Mouse (Mus musculus): ENCODE measurements at regions not wholly inside any gene's neighbourhood (a gene's known extent, or its start where the extent isn't known, plus 50 kb on each side); places are given as distances from the start of the nearest gene placed in this dataset.

DNA sequence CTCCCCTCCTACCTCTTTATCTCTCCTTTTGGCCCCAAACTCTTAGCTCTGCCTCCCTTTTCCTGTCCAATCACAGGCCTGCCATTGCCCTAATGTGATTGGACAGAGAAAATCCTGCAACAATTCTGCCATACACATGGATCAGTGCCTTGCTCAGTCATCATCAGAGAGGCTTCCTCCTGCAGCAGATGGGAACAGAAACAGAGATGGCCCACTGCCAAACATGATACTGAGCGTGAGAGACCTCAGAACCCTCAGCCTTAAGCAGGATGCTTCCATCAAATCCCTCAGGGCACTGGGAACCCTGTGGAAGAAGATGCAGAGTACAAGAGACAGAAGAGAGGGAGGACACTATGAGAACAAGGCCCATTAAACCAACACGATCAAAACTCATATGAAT, 62.8 kb upstream of the Cacna2d3 start:
- DNase-seq: no peak
- Histone ChIP-seq H3K4me3 (replicated peaks; ENCODE audit: extremely low read depth, low read depth, low read length) (no peak overlapping the region), H3K4me1 (ENCODE audit: control insufficient read depth, insufficient read depth, low read length) (no peaks in the 10 kb centered on the region)
- WGBS: 57% methylated on average over 2 of the region's 2 CpGs
- TF ChIP-seq POLR2A (IDR thresholded peaks at IDR 0.05; ENCODE audit: borderline replicate concordance, extremely low read depth, low read depth, low read length) (no peak), CTCF (IDR thresholded peaks at IDR 0.05; ENCODE audit: insufficient read depth, low read length) (no peak)

DNA sequence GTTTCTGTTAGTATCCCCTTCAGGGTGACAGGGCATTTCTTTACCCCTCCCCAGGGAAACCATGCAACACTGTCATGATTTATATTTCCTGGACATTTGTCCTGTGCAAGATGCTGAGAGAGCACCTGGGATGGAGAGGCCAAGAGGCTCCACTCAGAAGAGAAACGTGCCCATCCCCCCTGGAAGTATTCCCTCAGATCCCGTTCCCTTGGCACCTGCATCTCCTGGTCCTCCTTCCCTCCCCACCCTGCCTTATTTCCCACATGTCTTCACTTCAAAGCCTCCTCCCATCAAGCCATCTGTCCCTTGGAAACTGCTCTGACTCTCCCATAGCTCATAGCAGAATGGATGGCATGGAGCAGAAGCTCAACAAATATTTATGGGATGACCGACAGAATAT, 64.8 kb upstream of the Cacna2d3 start:
- Histone ChIP-seq H3K4me1 (ENCODE audit: control insufficient read depth, insufficient read depth, low read length) (no peaks in the 10 kb centered on the region), H3K4me3 (replicated peaks; ENCODE audit: extremely low read depth, low read depth, low read length) (no peak overlapping the region)
- TF ChIP-seq CTCF (IDR thresholded peaks at IDR 0.05; ENCODE audit: insufficient read depth, low read length) (no peak), POLR2A (IDR thresholded peaks at IDR 0.05; ENCODE audit: borderline replicate concordance, extremely low read depth, low read depth, low read length) (no peak)
- WGBS: 69% methylated on average over 3 of the region's 3 CpGs
- no peak for DNase-seq

DNA sequence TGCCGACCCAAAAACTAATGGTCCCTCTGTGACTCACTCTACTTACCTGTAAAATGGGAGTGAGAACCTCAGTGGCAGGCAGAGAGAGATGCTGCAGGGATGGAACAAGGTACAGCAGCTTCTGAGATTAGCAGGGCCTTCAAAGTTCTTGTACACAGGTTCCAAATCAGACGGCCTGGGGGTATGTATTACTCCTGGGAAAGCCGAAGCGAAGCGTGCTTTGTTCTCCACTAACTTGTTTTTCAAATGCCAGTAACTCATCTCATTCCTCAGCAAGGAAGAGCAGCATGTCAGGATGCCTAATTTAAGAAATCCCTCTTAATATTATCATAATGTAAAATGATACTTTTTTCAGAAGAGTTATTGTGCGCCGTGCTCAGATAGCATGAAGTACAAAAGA, 66.1 kb upstream of the Cacna2d3 start:
- DNase-seq: no peak
- no peaks in the 10 kb centered on the region for H3K4me1 ChIP-seq (ENCODE audit: control insufficient read depth, insufficient read depth, low read length)
- TF ChIP-seq CTCF (IDR thresholded peaks at IDR 0.05; ENCODE audit: insufficient read depth, low read length) (no peak), POLR2A (IDR thresholded peaks at IDR 0.05; ENCODE audit: borderline replicate concordance, extremely low read depth, low read depth, low read length) (no peak)
- H3K4me3 ChIP-seq (replicated peaks; ENCODE audit: extremely low read depth, low read depth, low read length): no peak overlapping the region
- 92% methylated on average over 7 of the region's 7 CpGs for WGBS

DNA sequence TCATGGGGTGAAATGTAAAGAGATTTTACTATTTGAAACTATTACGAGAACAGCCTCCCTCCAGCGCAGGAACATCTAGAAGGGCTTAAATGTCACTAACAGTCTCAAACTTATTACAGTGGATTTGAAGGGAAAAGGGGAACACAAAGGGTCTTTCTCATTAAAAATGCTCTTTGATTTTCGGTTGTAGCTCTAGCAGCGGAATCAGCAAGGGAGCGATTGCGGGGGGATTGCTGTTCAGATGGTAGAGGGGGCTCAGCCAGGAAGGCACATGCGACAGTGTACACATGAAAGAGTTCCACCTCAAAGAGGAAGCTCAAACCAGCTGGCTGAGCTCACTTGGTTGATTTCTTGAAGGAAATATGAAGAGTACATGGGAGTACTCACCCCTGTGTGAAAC, 66.7 kb upstream of the Cacna2d3 start:
- Histone ChIP-seq H3K4me1 (ENCODE audit: control insufficient read depth, insufficient read depth, low read length) (no peaks in the 10 kb centered on the region), H3K4me3 (replicated peaks; ENCODE audit: extremely low read depth, low read depth, low read length) (no peak overlapping the region)
- TF ChIP-seq POLR2A (IDR thresholded peaks at IDR 0.05; ENCODE audit: borderline replicate concordance, extremely low read depth, low read depth, low read length) (no peak), CTCF (IDR thresholded peaks at IDR 0.05; ENCODE audit: insufficient read depth, low read length) (no peak)
- 84% methylated on average over 7 of the region's 7 CpGs for WGBS
- DNase-seq: no peak

DNA sequence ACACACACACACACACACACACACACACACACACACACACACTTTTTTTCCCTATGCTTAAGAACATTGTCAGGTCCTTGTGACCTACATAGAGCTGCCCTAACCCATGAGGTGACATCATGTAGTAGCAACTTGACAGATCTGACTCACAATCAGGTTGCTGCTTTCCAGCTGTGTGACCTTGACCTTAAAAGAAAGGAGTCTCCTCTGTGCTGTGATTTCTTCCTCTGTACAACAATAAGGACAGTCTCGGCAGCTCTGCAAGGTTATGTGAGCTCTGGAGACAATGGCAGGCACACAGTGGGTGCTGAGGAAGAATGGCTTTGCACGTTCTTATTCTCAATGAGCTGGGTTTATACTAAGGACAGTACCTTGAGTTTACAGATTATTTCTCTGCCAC, 73.7 kb upstream of the Cacna2d3 start:
- H3K4me3 ChIP-seq (replicated peaks; ENCODE audit: extremely low read depth, low read depth, low read length): no peak overlapping the region
- no peak for TF ChIP-seq CTCF (IDR thresholded peaks at IDR 0.05; ENCODE audit: insufficient read depth, low read length)
- TF ChIP-seq POLR2A (IDR thresholded peaks at IDR 0.05; ENCODE audit: borderline replicate concordance, extremely low read depth, low read depth, low read length): no peak
- no peaks in the 10 kb centered on the region for H3K4me1 ChIP-seq (ENCODE audit: control insufficient read depth, insufficient read depth, low read length)
- no peak for DNase-seq
- 43% methylated on average over 2 of the region's 2 CpGs for WGBS

DNA sequence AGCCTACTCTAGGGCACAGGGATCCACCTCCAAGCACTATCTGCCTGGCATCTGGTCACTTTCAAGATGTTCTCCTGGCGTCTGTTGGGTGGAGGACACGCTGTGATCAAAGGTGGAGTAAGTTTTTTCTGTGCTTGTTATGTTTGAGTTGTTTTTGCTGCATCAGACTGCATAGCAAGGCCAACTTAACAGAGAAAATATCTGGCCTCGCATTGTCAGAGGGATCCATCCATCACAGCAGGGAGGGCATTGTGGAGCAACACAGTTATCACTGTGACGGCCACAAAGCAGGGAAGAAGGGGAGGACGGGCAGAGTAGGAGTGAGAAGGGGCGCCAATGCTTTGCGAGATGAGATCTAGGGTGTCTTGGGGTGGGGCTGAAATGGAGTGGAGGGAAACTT, 74.7 kb upstream of the Cacna2d3 start:
- Histone ChIP-seq H3K4me3 (replicated peaks; ENCODE audit: extremely low read depth, low read depth, low read length) (no peak overlapping the region), H3K4me1 (ENCODE audit: control insufficient read depth, insufficient read depth, low read length) (no peaks in the 10 kb centered on the region)
- no peak for TF ChIP-seq CTCF (IDR thresholded peaks at IDR 0.05; ENCODE audit: insufficient read depth, low read length)
- no peak for TF ChIP-seq POLR2A (IDR thresholded peaks at IDR 0.05; ENCODE audit: borderline replicate concordance, extremely low read depth, low read depth, low read length)
- WGBS: 53% methylated on average over 7 of the region's 7 CpGs
- no peak for DNase-seq

DNA sequence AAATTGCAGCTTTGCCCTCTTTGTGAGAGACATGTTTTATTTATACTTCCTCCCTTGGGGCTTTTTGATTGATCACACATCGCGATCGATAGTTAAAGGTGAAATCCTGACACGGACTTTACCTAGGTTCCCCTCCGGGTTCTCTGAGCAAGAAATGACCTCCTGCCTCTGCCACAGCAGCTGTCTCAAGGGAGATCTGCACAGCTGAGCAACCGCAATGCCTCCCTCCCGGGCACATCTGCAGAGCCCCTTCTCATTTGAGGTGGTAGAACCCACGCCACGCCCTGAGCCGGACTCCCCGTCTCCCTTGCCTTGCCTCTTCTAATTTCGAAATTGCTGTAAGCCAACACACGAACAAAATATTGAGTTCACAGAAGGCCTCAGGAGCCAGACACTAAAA, 78.2 kb upstream of the Cacna2d3 start:
- 74% methylated on average over 13 of the region's 13 CpGs for WGBS
- TF ChIP-seq POLR2A (IDR thresholded peaks at IDR 0.05; ENCODE audit: borderline replicate concordance, extremely low read depth, low read depth, low read length): no peak
- TF ChIP-seq CTCF (IDR thresholded peaks at IDR 0.05; ENCODE audit: insufficient read depth, low read length): no peak

DNA sequence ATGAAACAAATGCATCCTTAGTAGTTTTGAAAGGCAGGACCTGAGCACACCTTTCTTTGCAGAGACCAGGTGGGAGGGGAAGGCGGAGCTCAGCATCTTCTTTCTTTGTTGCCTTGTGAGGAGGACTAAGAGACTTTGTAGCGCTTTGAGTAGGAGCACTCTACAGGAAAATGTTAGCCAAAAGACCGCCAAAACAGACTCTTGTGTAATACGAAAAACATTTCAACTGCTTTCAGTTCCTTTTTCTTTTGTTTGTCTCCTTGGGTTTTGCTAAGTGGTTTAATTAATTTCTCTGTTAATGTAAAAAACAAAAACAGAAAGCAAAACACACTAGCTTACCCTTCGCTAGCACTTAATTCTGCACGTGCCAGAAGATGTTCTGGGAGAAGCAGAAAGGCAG, 83.6 kb upstream of the Cacna2d3 start:
- no peaks in the 10 kb centered on the region for H3K4me1 ChIP-seq (ENCODE audit: control insufficient read depth, insufficient read depth, low read length)
- TF ChIP-seq CTCF (IDR thresholded peaks at IDR 0.05; ENCODE audit: insufficient read depth, low read length) (no peak), POLR2A (IDR thresholded peaks at IDR 0.05; ENCODE audit: borderline replicate concordance, extremely low read depth, low read depth, low read length) (no peak)
- WGBS: 77% methylated on average over 6 of the region's 6 CpGs
- DNase-seq: no peak
- no peak overlapping the region for H3K4me3 ChIP-seq (replicated peaks; ENCODE audit: extremely low read depth, low read depth, low read length)

More for the DNA sequence above, 78.2 kb upstream of the Cacna2d3 start:
- Histone ChIP-seq H3K4me3 (replicated peaks; ENCODE audit: extremely low read depth, low read depth, low read length) (no peak overlapping the region), H3K4me1 (ENCODE audit: control insufficient read depth, insufficient read depth, low read length) (no peaks in the 10 kb centered on the region)
- no peak for DNase-seq

DNA sequence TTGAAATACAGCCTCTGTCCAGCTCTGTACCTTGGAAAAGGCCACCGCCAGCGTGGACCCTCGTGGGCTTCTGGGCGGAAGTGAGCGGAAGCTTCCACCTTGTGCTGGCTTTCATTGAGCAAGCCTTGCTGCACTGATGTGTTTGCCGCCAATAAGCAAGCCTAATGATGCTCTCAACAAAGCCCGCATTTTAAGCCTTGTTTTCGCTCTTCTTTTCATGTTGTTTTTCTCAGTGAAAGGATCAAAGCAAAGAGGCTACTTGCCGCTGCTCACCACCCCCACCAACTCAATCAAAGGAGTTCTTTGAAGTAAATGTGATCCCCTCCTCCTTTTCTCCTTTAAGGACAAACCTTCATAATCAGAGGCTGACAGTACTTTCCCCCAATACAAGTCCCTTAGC, 86.2 kb upstream of the Cacna2d3 start:
- Histone ChIP-seq H3K4me1 (ENCODE audit: control insufficient read depth, insufficient read depth, low read length) (no peaks in the 10 kb centered on the region), H3K4me3 (replicated peaks; ENCODE audit: extremely low read depth, low read depth, low read length) (no peak overlapping the region)
- 57% methylated on average over 9 of the region's 9 CpGs for WGBS
- DNase-seq: no peak
- TF ChIP-seq POLR2A (IDR thresholded peaks at IDR 0.05; ENCODE audit: borderline replicate concordance, extremely low read depth, low read depth, low read length) (no peak), CTCF (IDR thresholded peaks at IDR 0.05; ENCODE audit: insufficient read depth, low read length) (no peak)

DNA sequence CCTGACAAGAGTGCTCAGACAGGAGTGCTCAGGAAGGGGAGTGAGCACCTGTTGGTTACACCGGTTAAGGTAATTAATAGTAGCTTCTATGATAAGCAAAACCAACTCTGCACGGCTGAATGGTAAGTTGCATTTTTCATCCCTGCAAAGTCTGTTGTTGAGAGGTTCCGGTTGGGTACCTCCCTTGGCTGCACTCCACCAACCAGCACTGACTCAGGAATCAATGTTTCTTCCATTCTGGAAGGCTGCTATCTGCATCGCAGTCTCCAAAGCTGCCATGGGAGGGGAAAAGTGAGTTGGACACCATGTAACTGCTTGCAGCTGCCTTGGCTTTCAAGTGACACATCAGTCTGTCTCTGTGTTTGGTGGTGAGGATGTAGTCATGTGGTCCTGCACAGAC, 93.0 kb upstream of the Cacna2d3 start:
- 75% methylated on average over 4 of the region's 4 CpGs for WGBS
- TF ChIP-seq POLR2A (IDR thresholded peaks at IDR 0.05; ENCODE audit: borderline replicate concordance, extremely low read depth, low read depth, low read length) (no peak), CTCF (IDR thresholded peaks at IDR 0.05; ENCODE audit: insufficient read depth, low read length) (no peak)
- no peak overlapping the region for H3K4me3 ChIP-seq (replicated peaks; ENCODE audit: extremely low read depth, low read depth, low read length)
- no peaks in the 10 kb centered on the region for H3K4me1 ChIP-seq (ENCODE audit: control insufficient read depth, insufficient read depth, low read length)
- DNase-seq: no peak

DNA sequence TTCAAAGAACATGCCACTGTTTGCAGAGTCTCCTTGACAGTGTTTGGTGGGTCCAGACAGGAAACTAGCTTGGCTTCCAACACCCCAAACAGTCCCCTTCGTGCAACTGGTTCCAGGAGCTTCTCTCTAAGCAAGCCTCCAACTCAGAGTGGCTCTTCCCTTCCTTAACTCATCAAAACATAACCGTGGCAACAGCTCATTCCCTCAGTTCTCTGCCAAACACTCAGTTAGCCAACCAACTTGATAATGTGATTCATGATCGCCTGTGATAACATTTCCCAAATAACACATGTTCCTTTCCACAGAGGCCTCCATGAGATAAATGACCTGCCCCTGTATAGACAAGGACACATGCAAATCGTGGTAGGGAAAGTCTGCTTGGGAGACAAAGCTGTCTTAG, 95.9 kb upstream of the Cacna2d3 start:
- DNase-seq: no peak
- 54% methylated on average over 4 of the region's 4 CpGs for WGBS
- no peak overlapping the region for H3K4me3 ChIP-seq (replicated peaks; ENCODE audit: extremely low read depth, low read depth, low read length)
- no peaks in the 10 kb centered on the region for H3K4me1 ChIP-seq (ENCODE audit: control insufficient read depth, insufficient read depth, low read length)
- TF ChIP-seq POLR2A (IDR thresholded peaks at IDR 0.05; ENCODE audit: borderline replicate concordance, extremely low read depth, low read depth, low read length) (no peak), CTCF (IDR thresholded peaks at IDR 0.05; ENCODE audit: insufficient read depth, low read length) (no peak)
